Mouse (Mus musculus): ENCODE data around the gene Syt10.
A peak's percentile ranks its signal among the peaks of the same experiment; 100 is the strongest.
"Not testable (repeated sequence)": the region's sequence is repeated elsewhere in the genome, so short reads cannot be mapped to it uniquely, and the experiment has no call there.

Gene Syt10

DNA sequence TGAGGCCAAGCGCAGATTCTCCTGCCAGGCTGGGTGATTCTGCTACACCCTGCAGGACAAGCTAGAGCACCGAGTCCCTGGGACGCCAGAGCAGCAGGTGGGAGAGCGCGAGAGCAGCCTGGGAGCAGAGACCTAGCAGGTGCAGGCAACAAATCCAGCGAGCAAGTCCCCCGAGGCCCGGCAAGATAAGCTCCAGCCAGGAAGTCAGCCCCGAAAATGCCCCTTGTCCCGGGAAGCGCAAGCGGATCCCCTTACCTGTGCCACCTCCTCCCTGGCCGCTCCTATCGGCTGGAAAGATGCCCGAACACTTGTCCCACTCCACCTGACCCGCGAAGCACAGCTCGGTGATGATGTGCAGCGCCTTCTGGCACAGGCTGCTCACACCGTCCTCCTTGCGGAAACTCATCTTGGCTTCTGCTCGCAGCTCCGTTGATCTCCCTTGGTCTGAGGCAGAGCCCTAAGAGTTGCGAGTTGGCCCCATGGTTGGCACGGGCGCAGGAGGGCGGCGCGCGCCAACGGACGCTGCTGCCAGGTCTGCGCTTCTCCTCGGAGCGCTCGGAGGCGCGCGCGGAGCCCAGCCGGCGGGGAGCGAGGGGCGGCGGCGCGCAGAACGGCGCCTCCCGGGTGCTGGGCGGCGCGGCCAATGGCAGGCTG lies at the start of gene Syt10:
Syt10 (minus strand) TSS at position 497 of the 654 bp plus-strand sequence.
- peak; percentile 12 to 20 for DNase-seq (ENCODE audit: low spot score in 2 of 2)

DNA sequence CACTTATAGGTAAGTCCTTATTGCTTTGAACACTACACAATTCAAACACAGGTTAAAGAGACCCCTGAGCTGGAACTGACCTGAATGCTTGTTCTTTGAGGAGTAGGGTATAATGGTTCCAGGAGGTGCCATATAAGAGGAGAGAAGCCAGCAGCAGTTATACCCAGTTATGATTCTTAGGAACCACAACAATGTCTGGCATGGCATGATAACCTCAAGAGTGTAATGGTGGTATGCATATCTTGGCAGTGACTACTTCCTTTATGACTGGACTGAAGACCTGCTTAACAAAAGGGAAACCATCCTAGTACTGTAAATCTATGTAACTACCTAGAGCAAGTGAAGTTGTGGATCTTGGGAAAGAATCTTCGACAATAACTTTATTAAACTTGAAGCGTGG lies 42.1 kb upstream of the Syt10 start:
- no peak for DNase-seq (ENCODE audit: low spot score in 2 of 2)

DNA sequence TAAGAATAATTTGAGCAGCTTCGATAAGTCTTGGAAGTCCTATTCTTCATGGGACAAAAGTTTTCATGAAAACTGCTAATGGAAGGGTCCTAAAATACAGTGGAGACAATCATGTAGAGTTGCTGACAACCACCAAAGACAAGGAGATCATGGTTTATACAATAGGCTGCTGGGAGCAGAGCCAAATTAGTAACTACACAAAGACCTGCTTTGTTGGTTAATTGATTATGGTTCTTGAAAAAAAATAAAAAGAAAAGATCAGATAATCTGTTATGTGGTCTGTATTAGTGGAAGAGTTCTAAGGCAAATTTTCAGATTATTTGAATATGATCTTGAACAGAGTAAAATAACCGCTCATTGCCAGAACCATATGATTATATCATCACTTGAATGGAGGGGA lies 37.3 kb upstream of the Syt10 start:
- no peak for DNase-seq (ENCODE audit: low spot score in 2 of 2)

DNA sequence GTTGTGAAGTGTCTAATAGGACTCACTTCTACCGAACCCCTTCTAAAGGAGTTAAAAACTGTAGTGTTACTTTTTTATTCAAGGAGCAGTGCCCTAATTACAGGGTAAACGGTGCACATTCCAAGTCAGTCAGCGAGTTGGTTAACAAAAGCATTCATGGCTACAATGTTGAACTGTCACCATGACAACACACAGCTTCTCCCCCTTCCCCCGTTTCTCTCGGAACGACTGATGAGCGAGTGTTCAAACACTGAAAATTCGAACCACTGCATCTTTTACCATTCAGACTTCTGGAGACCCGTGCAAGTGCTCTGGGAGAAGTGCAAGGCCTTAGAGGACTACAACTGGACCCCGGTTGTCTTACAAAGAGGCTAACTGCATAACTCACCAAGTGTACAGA lies 25.6 kb downstream of the Syt10 start:
- no peak for DNase-seq (ENCODE audit: low spot score in 2 of 2)

DNA sequence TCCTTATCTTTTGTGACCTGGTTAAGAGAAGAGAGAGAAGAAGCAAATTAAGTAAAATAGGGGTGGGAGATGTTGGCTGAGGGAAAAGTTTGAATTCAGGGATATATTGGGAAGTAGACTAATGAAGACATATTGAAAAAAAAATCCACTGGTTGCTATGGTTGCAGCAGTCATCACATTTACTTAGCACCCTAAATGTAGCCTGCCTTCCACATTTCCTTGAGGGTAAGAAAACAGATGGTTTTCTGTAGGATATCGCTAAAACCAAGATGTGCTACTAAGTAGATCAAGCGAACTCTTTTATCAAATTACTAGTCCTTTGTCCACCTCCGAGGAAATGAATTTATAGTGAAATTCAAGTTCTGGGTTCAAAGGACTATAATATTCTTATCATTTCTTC lies 37.2 kb downstream of the Syt10 start:
- no peak for DNase-seq (ENCODE audit: low spot score in 2 of 2)

DNA sequence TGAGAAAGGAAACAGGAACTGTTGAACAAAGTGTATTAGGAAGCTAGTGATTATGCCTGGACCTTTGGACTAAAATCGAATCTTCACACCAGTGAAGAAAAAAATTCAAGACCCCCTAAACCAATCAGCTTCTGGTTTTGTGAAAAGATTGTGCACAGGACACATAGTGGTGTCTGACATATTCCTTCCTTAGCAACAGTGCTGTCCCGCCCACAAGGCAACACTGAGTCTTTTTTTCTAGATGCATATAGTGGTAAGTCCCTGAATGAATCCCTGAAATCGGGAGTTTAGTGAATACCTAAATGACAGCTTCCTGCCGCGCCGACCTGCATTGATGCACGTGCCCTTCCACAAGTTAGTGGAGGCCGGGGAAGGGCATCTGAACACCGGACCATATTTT lies 61.7 kb downstream of the Syt10 start:
- DNase-seq (ENCODE audit: low spot score in 2 of 2): no peak

DNA sequence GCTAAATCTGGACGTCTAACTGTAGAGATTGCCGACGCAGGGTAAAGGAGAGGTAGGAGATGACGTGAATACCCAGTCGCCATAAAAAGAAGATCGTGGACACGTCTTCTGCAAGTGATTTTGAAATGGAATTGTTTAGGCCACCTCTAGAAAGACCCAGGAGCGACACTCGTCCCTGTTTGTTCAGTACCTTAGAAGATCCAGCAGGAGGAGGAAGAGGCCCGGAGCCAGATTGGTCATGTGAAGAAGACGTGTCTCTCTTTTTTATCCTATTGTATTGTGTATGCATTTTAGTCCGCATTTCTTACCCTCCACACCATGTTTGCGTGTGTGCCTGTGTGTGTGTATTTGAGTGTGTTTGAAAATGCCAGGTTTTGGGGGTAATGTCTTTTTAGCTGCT lies 75.6 kb downstream of the Syt10 start:
- DNase-seq (ENCODE audit: low spot score in 2 of 2): not testable (repeated sequence)

DNA sequence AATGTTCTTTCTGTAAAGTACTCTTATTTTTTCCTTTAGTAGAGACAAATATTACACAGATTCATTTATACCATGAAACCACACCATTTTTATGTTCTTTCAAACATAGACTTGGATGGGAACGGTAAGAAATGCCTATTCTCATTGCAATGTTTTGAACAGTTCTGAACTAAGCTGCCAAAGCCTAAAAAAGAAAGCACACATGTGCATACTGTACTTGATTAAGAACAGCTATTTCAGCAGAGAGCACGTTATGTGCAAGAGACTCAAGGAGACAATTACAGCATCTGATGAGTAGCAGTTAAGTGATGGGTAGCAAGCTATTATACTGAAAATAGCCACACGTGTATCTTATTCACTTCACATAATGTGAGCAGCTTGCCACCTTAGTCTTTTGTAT lies 108.0 kb downstream of the Syt10 start:
- no peak for DNase-seq (ENCODE audit: low spot score in 2 of 2)

Data from frontal cortex, postnatal 25 days (tissue).